Mouse (Mus musculus): Measurements from ENCODE around the gene Sertad1.

- TF ChIP-seq POLR2A (IDR thresholded peaks at IDR 0.05; ENCODE audit: control insufficient read depth, low read depth, low read length) (no peak), CTCF (IDR thresholded peaks at IDR 0.05; ENCODE audit: control insufficient read depth, insufficient read depth, insufficient replicate concordance, low read depth, low read length) (no peak)
Observed at GRCm38 (mm10) chr7:27480506-27480905, 6.2 kb upstream of the Sertad1 start.

All from testis, adult 2 months (tissue).